Mouse (Mus musculus): ENCODE measurements around the gene Psat1. TPM values are rescaled to one million over a fixed set of nuclear protein-coding genes. Genes with fewer than 3 reads are reported as not detected.

Gene Psat1
- total and polyA plus RNA-seq, 2 experiments from 2014 or later: 69.1 to 84.2 TPM

DNA sequence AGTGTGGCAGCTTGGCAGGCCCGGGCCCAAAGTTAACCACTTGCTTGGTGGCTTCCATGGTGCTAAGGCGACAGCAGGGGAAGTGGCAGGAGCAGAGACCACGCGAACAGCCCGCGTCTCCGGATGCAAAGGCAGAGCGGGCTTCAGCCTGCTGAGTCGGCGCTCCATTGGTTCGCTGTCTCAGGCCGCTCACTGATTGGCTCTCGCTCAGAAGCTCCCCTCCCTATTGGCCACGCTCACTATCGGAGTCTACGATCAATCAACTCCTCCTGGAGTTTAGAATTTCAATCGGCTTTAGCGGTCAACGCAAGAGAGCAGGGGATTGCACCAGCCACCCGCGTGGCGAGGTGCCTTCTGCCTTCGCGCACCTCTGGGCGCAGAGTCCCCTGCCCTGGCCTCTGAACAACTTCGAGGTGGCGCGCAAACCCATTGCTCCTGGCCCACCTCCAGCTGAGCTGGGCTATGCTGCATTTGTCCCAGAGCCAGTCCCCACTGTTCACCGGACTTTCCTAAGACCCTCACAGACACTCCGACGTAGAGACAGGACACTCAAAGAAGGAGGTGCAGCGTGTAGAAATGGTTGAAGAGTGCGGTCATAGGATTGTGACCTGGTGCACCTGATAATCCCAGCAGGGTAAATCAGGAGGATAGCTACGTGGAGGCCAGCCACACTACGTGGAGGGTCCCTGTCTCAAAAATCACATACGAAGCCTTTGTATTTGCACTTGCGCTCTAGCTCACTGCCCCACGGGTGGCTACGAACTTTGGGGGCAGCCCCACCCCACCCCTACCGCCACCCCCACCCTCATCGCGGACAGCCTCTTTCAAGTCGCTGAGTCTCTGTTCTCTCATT lies 22.0 kb downstream of the Psat1 start:
- TF ChIP-seq CTCF (IDR thresholded peaks at IDR 0.05; ENCODE audit: low read depth): no peak
- Histone ChIP-seq H3K36me3 (ENCODE audit: insufficient read depth) (no peaks in the 10 kb centered on the region), H3K4me1 (ENCODE audit: insufficient read depth) (peaks cover 13% of the 10 kb centered on the region), H3K9ac (peak overlapping the region; percentile 58), H3K9me3 (ENCODE audit: low read length) (no peaks in the 10 kb centered on the region), H3K27me3 (ENCODE audit: insufficient read depth, low read length) (no peaks in the 10 kb centered on the region), H3K4me3 (ENCODE audit: low read depth, low read length) (peak overlapping the region; percentile 61), H3K27ac (ENCODE audit: low read depth, low read length) (peak overlapping the region; percentile 77), H3K4me2 (ENCODE audit: low read depth) (peak overlapping the region; percentile 98)
- DNase-seq (peak; percentile 93), ATAC-seq (peak; percentile 99)
- WGBS: 1% methylated on average over 43 of the region's 43 CpGs

DNA sequence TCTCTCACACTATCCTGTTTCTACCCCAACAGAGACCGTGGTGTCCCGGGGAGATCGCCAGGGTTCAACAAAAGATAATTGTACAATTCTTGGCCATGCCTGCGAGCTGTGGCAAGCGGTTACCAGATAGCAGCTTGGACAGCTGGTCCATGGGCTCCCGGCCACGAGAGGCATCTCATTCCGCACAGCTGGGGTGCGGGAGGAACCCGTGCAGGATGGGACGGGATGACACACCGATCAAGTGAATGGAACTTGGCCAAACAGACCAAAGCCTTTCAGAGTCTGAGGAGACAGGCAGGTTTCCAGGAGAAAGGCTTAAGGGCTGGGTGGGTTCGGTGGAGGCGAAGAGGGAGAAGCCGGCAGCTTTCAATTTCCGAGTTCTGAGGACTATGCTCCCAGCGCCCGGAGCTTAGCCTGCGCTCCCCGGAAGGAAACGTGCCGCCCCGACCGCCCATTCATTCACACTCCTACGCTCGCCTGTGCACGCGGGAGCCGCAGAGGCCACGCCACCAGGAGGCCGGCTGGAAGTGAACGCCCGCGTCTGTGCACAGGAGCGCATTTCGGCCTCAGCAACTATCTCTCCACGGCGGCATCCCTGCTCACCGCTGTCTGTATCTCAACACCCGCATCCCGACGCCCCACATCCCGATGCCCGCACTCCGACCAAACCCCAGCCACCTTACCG lies 22.8 kb downstream of the Psat1 start:
- Histone ChIP-seq H3K9me3 (ENCODE audit: low read length) (no peaks in the 10 kb centered on the region), H3K4me3 (ENCODE audit: low read depth, low read length) (peak overlapping the region; percentile 61), H3K9ac (peak overlapping the region; percentile 58), H3K4me2 (ENCODE audit: low read depth) (peak overlapping the region; percentile 98), H3K36me3 (ENCODE audit: insufficient read depth) (no peaks in the 10 kb centered on the region), H3K27me3 (ENCODE audit: insufficient read depth, low read length) (no peaks in the 10 kb centered on the region), H3K4me1 (ENCODE audit: insufficient read depth) (peaks cover 13% of the 10 kb centered on the region), H3K27ac (ENCODE audit: low read depth, low read length) (peak overlapping the region; percentile 77)
- peak; percentile 65 for ATAC-seq
- 0 out of 2 replicates have a peak, but pooled peaks have one; percentile 15 for TF ChIP-seq CTCF (IDR thresholded peaks at IDR 0.05; ENCODE audit: low read depth)
- under 1% methylated on average over 46 of the region's 46 CpGs for WGBS
- peak; percentile 56 for DNase-seq

DNA sequence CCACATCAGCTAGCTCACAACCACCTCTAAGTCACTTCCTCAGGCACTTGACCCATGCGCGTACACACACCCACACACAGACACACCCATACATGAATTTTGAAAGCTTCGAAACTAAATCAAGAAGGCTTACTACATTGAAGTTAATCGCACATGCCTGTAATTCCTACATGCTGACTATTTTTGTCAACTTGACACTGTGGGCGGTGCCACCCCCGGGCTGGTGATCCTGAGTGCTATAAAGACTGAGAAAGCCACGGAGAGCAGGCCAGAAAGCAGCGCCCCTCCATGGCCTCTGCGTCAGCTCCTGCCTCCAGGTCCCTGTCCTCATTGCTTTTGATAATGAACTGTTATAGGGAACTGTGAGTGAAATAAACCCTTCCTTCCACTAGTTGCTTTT lies 23.7 kb downstream of the Psat1 start:
- WGBS: 23% methylated on average over 9 of the region's 9 CpGs
- H3K27me3 ChIP-seq (ENCODE audit: insufficient read depth, low read length): no peaks in the 10 kb centered on the region
- peaks cover 13% of the 10 kb centered on the region for H3K4me1 ChIP-seq (ENCODE audit: insufficient read depth)
- peak overlapping the region; percentile 98 for H3K4me2 ChIP-seq (ENCODE audit: low read depth)
- no peak overlapping the region for H3K27ac ChIP-seq (ENCODE audit: low read depth, low read length)
- no peaks in the 10 kb centered on the region for H3K36me3 ChIP-seq (ENCODE audit: insufficient read depth)
- peak overlapping the region; percentile 58; the same call in 1 of the 2 replicates for H3K9ac ChIP-seq
- no peak for ATAC-seq
- no peaks in the 10 kb centered on the region for H3K9me3 ChIP-seq (ENCODE audit: low read length)
- H3K4me3 ChIP-seq (ENCODE audit: low read depth, low read length): peak overlapping the region; percentile 61
- no peak for DNase-seq
- no peak for TF ChIP-seq CTCF (IDR thresholded peaks at IDR 0.05; ENCODE audit: low read depth)

DNA sequence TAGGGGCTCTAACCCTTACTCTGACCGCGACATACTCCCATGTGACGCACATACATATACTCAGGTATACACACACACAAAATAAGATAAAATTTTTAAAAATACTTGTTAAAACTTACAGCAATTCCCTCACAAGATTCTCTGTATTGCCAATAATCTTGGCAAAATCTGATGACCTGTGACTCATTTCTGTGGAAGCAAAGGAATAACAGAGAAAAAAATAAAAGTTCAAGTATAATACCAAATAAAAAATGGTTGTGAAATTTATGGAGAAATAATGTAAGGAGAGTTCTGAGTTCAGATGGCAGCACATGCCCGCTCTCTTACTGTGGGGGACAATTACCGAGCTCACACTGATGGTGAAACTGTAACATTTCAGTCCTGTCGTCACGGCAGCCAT lies 27.8 kb downstream of the Psat1 start:
- ATAC-seq (no peak), DNase-seq (no peak)
- Histone ChIP-seq H3K4me2 (ENCODE audit: low read depth) (no peak overlapping the region), H3K27ac (ENCODE audit: low read depth, low read length) (no peak overlapping the region), H3K9me3 (ENCODE audit: low read length) (no peaks in the 10 kb centered on the region), H3K36me3 (ENCODE audit: insufficient read depth) (no peaks in the 10 kb centered on the region), H3K9ac (no peak overlapping the region), H3K4me1 (ENCODE audit: insufficient read depth) (peaks cover 7% of the 10 kb centered on the region; the same call in 1 of the 2 replicates), H3K27me3 (ENCODE audit: insufficient read depth, low read length) (no peaks in the 10 kb centered on the region), H3K4me3 (ENCODE audit: low read depth, low read length) (no peak overlapping the region)
- 95% methylated on average over 7 of the region's 7 CpGs for WGBS
- TF ChIP-seq CTCF (IDR thresholded peaks at IDR 0.05; ENCODE audit: low read depth): no peak

DNA sequence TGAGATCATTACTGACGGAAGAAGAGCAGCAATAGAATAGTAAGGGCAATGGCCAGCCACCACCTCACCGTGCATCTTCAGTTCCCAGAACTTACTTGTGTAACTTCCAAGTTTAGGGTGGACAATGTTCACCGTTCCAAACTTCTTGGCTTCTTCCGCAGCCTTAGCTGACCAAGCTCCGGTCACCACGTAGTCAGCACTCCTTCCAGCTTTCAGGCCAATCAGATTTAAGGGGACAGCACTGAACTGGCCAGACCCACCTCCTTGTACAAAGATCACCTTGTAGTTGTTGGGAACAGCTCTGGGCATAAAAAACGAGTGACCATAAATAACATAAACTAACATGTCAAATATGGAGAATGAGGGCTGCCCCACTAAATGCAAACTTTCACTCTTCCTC lies 29.0 kb downstream of the Psat1 start:
- ATAC-seq (no peak), DNase-seq (no peak)
- no peak for TF ChIP-seq CTCF (IDR thresholded peaks at IDR 0.05; ENCODE audit: low read depth)
- Histone ChIP-seq H3K27ac (ENCODE audit: low read depth, low read length) (no peak overlapping the region), H3K36me3 (ENCODE audit: insufficient read depth) (0 out of 2 replicates have a peak, but pooled peaks cover 7% of the 10 kb centered on the region), H3K4me2 (ENCODE audit: low read depth) (no peak overlapping the region), H3K27me3 (ENCODE audit: insufficient read depth, low read length) (no peaks in the 10 kb centered on the region), H3K9ac (no peak overlapping the region), H3K4me1 (ENCODE audit: insufficient read depth) (no peaks in the 10 kb centered on the region), H3K9me3 (ENCODE audit: low read length) (no peaks in the 10 kb centered on the region), H3K4me3 (ENCODE audit: low read depth, low read length) (no peak overlapping the region)
- WGBS: 96% methylated on average over 7 of the region's 7 CpGs

DNA sequence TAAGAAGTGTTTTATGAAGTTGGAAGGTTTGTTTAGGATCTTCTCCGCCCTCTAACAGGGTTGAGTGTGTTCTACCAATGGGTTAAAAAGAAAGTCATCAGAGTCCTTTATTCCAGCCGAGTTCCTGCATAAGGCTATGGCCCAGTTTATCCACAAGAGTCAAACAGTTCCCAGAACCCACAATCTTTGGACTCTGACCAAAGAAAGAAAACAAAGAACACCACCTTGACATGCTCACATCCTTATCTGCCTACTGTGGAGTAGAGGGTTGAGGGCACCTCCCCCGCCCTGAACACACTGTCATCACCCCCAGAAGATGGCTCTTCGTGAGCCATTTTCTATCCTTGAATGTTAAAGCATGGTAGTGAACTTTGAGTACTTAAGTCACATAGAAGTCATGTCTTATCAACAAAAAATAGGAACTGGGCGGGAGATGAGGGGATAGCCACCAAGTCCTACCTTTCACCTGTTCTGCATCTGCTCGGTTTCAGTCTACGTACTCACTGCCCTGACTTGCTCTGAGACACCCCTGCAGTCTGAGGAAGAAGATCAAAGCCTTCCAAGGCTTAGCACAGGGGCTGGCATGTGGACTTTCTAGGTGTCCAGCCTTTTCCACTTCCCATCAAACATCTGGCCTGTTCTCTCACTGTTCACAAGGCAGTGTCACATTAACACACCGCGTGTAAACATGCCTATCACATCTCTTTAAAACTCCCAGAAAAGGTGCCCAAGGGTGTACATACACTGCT lies 33.7 kb downstream of the Psat1 start:
- DNase-seq: no peak
- H3K36me3 ChIP-seq (ENCODE audit: insufficient read depth): 0 out of 2 replicates have a peak, but pooled peaks cover 7% of the 10 kb centered on the region
- no peak overlapping the region for H3K9ac ChIP-seq
- no peaks in the 10 kb centered on the region for H3K4me1 ChIP-seq (ENCODE audit: insufficient read depth)
- no peak for TF ChIP-seq CTCF (IDR thresholded peaks at IDR 0.05; ENCODE audit: low read depth)
- H3K4me3 ChIP-seq (ENCODE audit: low read depth, low read length): no peak overlapping the region
- no peak overlapping the region for H3K27ac ChIP-seq (ENCODE audit: low read depth, low read length)
- H3K9me3 ChIP-seq (ENCODE audit: low read length): no peaks in the 10 kb centered on the region
- 91% methylated on average over 9 of the region's 9 CpGs for WGBS
- H3K4me2 ChIP-seq (ENCODE audit: low read depth): no peak overlapping the region
- ATAC-seq: no peak
- H3K27me3 ChIP-seq (ENCODE audit: insufficient read depth, low read length): no peaks in the 10 kb centered on the region
